Mouse (Mus musculus) neural tube, embryonic 13.5 days (tissue): ENCODE data around the gene Cd101. TPM values are rescaled to one million over a fixed set of nuclear protein-coding genes. Genes with fewer than 3 reads are reported as not detected.

Source experiments
- ATAC-seq: fragments of 200-750 bp; cut with Nextera tagmentation; 2 replicates; pipeline ENCODE4 v1.8.0; 2017; ENCODE audit warnings: low read depth, mild to moderate bottlenecking, moderate TSS enrichment, moderate library complexity
- H3K27ac ChIP-seq: fragments of 300-500 bp; sonication (generic); replicated peaks from 2 replicates; pipeline ENCODE4 v1.5.1; 2015; ENCODE audit warnings: moderate library complexity, mild to moderate bottlenecking, inconsistent platforms
- H3K27me3 ChIP-seq: fragments of 300-500 bp; sonication (generic); 2 replicates; pipeline ENCODE4 v1.6.1; 2015; ENCODE audit warnings: mild to moderate bottlenecking, inconsistent platforms
- H3K36me3 ChIP-seq: fragments of 300-500 bp; sonication (generic); 2 replicates; pipeline ENCODE4 v1.6.1; 2015; ENCODE audit warnings: mild to moderate bottlenecking, inconsistent platforms
- H3K4me1 ChIP-seq: fragments of 300-500 bp; sonication (generic); replicated peaks from 2 replicates; pipeline ENCODE4 v1.6.1; 2015; ENCODE audit warnings: inconsistent platforms
- H3K4me2 ChIP-seq: fragments of 300-500 bp; sonication (generic); 2 replicates; pipeline ENCODE4 v1.6.1; 2015; ENCODE audit warnings: inconsistent platforms, mild to moderate bottlenecking, moderate library complexity
- H3K4me3 ChIP-seq: fragments of 300-500 bp; sonication (generic); 2 replicates; pipeline ENCODE4 v1.5.1; 2015; ENCODE audit warnings: mild to moderate bottlenecking, inconsistent platforms
- H3K9ac ChIP-seq: fragments of 300-500 bp; sonication (generic); 2 replicates; pipeline ENCODE4 v1.6.1; 2015; ENCODE audit warnings: moderate library complexity, mild to moderate bottlenecking, inconsistent platforms
- H3K9me3 ChIP-seq: fragments of 300-500 bp; sonication (generic); 2 replicates; pipeline ENCODE4 v1.6.1; 2016; ENCODE audit warnings: inconsistent platforms
- WGBS: fragments of 180-500 bp; shearing (Covaris S2); methylation state at CpG from one replicate; pipeline ENCODE4 v1.1.7; 2015; 5-methylcytosine and 5-hydroxymethylcytosine counted together
- polyA plus RNA-seq: library from polyadenylated mRNA; unstranded; fragments of >200 nt; fragmentation: Nextera tagmentation; extraction: Ambion mirVana; gene quantifications from 2 replicates; pipeline ENCODE4 v1.2.1, GENCODE M21; 2015

The Cd101 gene
- polyA plus RNA-seq, 1 experiment from 2014 or later: 0.11 TPM

GRCm38 (mm10) chr3:100951531-100951930 lies 77.8 kb downstream of the Cd101 start:
- WGBS: 86% methylated on average over 4 of the region's 4 CpGs
- H3K36me3 ChIP-seq: peaks cover 60% of the 10 kb centered on the region
- ATAC-seq: no peak

GRCm38 (mm10) chr3:100947286-100947685 lies 82.1 kb downstream of the Cd101 start:
- no peak overlapping the region for H3K4me3 ChIP-seq
- peaks cover 73% of the 10 kb centered on the region for H3K36me3 ChIP-seq
- no peaks in the 10 kb centered on the region for H3K4me1 ChIP-seq
- no peaks in the 10 kb centered on the region for H3K27me3 ChIP-seq
- H3K27ac ChIP-seq: no peak overlapping the region
- 91% methylated on average over 8 of the region's 8 CpGs for WGBS
- ATAC-seq: no peak
- H3K9ac ChIP-seq: no peak overlapping the region
- no peak overlapping the region for H3K4me2 ChIP-seq
- H3K9me3 ChIP-seq: no peaks in the 10 kb centered on the region

More at GRCm38 (mm10) chr3:100951531-100951930, 77.8 kb downstream of the Cd101 start:
- Histone ChIP-seq H3K4me2 (no peak overlapping the region), H3K9ac (no peak overlapping the region), H3K27ac (no peak overlapping the region), H3K4me1 (no peaks in the 10 kb centered on the region), H3K4me3 (no peak overlapping the region), H3K27me3 (no peaks in the 10 kb centered on the region), H3K9me3 (no peaks in the 10 kb centered on the region)

Other genes with a start within 250 kb of the Cd101 start
- gene Vtcn1, start 204.1 kb downstream of the Cd101 start, polyA plus RNA-seq: not detected in 2 replicates
- 6.2 and 8.0 TPM in 2 replicates for gene Trim45, start 107.4 kb downstream of the Cd101 start, polyA plus RNA-seq
- 7.0 and 7.1 TPM in 2 replicates for gene Ttf2, start 59.9 kb downstream of the Cd101 start, polyA plus RNA-seq
- gene Ptgfrn, start 80.7 kb upstream of the Cd101 start, polyA plus RNA-seq: 3.2 and 3.5 TPM in 2 replicates